Mouse (Mus musculus) liver, adult 2 months (tissue): ENCODE data around the gene Ptges2.

ENCODE experiments used
- CTCF ChIP-seq: fragments of 200-500 bp; IDR thresholded peaks from 2 replicates; pipeline ENCODE4 v1.5.1; 2011; ENCODE audit warnings: low read depth, low read length, control low read depth
- POLR2A ChIP-seq: fragments of 200-500 bp; IDR thresholded peaks from 2 replicates; pipeline ENCODE4 v1.6.1; 2011; ENCODE audit warnings: low read length, control low read depth; ENCODE audit not compliant: insufficient read depth; ENCODE audit errors: extremely low read depth

DNA sequence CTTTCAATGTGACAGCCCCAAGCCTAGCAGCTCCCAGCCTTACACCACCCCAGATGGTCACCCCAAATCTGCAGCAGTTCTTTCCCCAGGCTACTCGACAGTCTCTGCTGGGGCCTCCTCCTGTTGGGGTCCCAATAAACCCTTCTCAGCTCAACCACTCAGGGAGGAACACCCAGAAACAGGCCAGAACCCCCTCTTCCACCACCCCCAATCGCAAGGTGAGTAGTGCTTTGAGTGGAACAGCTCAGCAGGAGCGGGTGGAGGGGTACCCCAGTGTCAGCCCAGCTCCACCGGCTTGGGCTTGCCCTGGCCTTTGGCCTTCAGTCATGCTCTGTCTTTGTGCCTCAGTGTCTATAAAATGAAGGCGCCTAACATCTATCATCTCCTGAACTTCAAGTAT is 28.4 kb upstream of the Ptges2 start:
- TF ChIP-seq POLR2A (no peak), CTCF (no peak)
